Mouse (Mus musculus) left cerebral cortex, postnatal 10 days (tissue): ENCODE data around the gene B3gnt7. TPM values are rescaled to one million over a fixed set of nuclear protein-coding genes. Genes with fewer than 3 reads are reported as not detected.
"Not testable (repeated sequence)": the region's sequence is repeated elsewhere in the genome, so short reads cannot be mapped to it uniquely, and the experiment has no call there.

Source experiments
- DNase-seq, 2 experiments: peaks; one replicate each; pipeline ENCODE4 v3.0.0; 2021 to 2022; ENCODE audit warnings: low spot score in 2 of 2, mixed read lengths in 1 of 2; ENCODE audit errors: extremely low spot score in 1 of 2
- intact Hi-C: fragments of 180-260 bp; cut with DNase I; formaldehyde crosslinking; loops from one replicate; pipeline ENCODE4 v1.15.1; 2025
- microRNA-seq: library from miRNA; unstranded; fragments of <30 nt; microRNA quantifications from one replicate; pipeline ENCODE4 v1.2.0, GENCODE M21; 2022
- total RNA-seq, 2 experiments: library from RNA; stranded (reverse); gene quantifications; 2 replicates each; pipeline ENCODE4 v1.2.3; 2021

The B3gnt7 gene
- total RNA-seq, 2 experiments from 2014 or later = 2.4 to 3.1 TPM

DNA sequence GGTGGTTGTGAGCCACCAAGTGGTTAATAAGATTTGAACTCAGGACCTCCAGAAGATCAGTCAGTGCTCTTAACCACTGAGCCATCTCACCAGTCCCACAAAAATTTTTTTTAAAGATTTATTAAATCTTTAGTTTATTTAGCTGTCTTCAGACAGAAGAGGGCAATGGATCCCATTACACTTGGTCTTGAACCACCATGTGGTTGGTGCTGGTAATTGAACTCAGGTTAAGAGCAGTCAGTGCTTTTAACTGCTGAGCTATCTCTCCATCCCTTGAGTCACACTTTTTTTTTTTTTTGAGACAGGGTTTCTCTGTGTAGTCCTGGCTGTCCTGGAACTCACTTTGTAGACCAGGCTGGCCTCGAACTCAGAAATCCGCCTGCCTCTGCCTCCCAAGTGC lies 38.5 kb downstream of the B3gnt7 start:
- DNase-seq, intact Hi-C loops: not testable (repeated sequence)

DNA sequence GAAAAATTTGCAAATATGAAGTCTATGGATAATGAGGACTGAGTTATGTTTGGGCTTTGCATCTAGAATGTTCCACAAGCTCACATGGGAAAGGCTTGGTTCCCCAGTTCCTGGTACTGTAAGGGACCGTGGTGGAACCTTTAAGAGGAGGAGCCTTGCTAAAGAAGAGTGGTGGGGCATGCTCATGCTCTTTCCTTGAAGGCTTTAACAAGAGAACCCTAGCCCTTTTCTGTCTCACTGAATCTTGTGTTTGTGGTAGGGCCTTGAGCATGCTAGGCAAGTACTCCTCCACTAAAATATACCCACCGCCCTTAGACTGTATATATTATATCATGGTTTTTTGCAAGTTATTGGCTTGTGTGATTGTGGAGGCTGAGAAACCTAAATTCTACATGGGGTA lies 39.7 kb downstream of the B3gnt7 start:
- no peak for DNase-seq
- intact Hi-C loops = no loop called here

- intact Hi-C loops = no loop called here
- no peak for DNase-seq
These were observed 40.5 kb downstream of the B3gnt7 start for GRCm38 (mm10) chr1:86343087-86343645.

DNA sequence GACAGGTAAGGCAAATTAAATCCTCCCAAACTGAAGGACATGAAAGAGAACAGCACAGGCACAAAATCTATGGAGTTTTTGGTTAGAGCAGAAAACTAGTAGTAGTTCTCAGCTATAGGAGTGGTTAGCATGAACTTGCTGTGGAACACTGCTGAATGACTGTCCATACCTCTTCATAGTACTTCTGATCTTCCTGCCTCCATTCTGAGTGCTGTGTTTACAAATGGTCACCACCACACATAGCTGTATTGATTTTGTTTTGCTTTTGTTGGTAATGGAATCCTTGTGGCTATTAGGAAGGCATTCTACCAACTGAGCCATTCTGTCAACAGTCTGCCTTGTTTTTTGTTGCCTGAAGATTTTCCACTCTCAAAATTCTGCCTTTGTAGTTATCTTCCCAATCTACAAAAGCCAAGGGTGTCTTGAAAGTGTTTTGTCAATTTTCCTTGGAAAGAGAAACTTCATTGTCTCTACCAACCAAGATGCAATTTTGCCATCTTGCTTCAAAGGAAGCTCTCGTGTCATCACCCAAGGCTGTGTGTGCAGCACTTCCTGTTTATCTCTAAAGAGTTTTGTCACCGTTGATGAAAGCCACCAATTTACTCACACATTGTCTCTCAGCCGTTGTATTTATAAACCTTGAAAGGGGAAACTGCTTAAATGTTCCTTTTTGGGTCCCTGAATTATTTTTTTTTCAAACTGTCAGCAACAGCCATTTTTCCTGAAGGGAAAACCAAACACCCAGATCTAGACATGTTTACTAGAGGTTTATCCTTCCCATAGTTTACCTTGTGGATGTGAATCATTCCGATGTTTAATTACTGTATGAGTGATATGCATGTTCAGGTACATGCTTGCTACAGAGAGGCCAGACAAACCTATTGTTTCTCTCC lies 41.6 kb downstream of the B3gnt7 start:
- no peak for DNase-seq
- intact Hi-C loops = no loop called here

- no peak for DNase-seq
- intact Hi-C loops = no loop called here
These were observed 42.4 kb downstream of the B3gnt7 start for GRCm38 (mm10) chr1:86345069-86345468.

DNA sequence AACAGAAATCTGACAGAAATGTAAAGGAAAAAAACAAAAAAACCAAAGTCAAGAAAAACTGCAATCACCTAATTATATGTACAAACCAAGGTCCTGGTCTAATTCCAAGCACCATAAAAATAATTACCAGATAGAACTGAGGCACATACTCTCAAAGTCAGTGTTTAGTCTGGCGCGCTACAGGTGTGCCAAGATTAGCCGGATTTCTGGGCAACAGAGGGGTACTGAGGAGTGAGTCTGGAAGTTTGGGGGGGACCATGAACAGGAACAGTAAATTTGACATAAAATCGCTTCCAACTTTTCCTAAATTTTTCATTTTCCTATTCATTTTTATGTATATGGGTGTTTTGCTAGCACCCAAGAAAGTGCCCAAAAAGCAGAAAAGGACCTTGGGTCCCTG lies 43.3 kb downstream of the B3gnt7 start:
- DNase-seq = no peak
- intact Hi-C loops = no loop called here

DNA sequence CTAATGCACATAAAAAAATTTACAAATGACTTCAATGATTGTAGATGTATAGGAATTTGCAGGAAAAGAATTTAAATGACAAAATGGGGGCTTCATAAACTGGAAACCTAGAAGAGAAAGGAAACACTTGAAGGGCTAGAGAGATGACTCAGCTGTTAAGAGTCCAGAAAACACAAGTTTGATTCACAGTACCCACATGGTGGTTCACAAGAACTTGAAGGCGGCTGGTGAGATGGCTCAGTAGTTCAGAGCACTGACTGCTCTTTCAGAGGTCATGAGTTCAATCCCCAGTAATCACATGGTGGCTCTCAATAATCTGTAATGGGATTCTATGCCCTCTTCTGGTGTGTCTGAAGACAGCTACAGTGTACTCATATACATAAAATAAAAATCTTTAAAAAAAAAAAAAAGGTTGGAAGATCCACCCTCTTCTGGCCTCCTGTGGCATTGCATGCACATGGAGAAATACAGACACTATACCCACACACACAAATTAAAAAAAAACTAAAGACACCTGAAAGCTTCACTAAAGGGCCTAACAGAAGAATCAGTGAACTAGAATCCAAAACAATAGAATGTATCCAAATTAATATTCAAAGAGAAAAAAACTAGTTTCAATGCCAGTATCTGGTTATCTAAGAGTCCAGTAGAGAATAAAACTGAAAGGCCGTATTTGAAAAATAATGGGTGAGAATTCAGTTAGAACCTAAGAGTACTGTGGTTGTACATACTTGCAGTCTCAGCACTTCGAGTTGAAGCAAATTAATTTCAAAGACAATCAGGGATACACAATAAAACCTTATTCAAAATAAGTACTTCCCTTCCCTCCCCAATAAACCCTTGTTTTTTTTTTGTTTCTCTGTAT lies 44.5 kb downstream of the B3gnt7 start:
- DNase-seq = no peak
- intact Hi-C loops = no loop called here

DNA sequence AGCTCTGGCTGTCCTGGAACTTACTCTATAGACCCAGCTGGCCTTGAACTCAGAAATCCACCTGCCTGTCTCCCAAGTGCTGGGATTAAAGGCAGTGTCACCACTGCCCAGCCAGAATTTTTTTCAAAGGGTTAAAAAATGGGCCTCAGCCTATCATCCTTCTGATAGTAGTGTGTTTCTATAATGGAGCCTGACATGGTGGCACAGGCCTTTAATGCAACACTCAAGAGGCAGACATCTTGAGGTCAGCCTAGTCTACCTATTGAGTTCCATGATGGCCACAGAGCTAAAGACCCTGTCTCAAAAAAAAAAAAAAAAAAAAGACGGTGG lies 45.0 kb downstream of the B3gnt7 start:
- intact Hi-C loops = no loop called here
- no peak for DNase-seq

- no peak for DNase-seq
- intact Hi-C loops = no loop called here
These were observed 45.5 kb downstream of the B3gnt7 start for GRCm38 (mm10) chr1:86348083-86348482.

DNA sequence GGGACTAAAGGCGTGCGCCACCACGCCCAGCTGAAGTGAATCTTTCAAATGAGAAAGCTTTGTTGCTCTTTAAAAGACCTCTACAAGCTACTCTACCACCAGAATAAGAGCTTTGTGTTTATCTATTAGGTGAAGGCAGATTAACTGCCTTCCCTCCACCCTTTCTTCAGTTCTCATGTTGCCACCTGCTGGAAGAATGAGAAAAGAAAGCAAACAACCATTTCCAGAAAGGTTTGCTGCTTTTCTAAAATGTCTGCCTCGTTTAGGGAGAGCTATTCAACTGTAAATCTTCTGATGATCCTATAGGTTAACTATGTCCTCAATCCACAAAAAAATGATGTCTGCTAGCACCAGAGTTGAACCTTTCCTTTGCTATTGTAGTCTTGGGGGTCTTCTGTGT lies 46.2 kb downstream of the B3gnt7 start:
- no peak for DNase-seq
- intact Hi-C loops = no loop called here

DNA sequence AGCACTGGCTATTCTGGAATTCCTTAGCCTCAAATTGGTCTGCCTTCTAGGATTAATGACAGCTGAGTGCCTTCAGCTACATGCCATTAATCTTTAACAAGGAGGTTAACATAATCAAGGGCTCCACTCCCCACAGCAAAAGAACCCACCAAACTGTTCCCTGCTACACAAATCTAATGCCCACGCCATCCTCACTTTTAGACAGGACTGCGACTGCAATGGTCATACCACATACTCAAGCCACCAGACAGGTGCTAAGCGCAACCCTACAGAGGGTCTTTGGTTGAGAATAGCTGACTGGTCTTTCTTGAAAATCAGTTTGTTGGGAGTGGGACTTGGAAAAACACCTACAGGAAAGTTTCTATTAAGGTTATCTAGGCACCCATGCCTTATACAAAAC lies 46.6 kb downstream of the B3gnt7 start:
- intact Hi-C loops = no loop called here

DNA sequence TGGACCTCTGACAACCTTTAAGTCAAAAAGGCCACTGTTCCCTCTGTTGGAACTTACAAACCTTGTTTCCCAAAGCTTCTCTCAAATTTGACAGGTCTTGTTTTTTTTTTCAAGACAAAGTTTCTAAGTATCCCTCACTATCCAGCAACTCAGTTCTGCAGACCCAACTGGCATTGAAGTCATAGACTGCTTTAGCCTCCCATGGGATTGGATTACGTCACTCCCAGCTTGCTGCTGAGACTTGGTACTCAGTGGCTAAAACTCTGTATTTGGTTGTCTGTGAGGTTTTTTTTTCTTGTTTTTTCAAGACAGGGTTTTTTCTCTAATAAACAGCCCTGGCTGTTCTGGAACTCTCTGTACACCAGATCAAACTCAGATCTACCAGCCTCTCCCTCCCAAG lies 47.1 kb downstream of the B3gnt7 start:
- intact Hi-C loops = loop anchor here (5.0 kb wide), 1 partner anchor 142 kb away; no protein-coding TSS in a partner anchor
- no peak for DNase-seq

More for the DNA sequence above, 46.6 kb downstream of the B3gnt7 start:
- no peak for DNase-seq

DNA sequence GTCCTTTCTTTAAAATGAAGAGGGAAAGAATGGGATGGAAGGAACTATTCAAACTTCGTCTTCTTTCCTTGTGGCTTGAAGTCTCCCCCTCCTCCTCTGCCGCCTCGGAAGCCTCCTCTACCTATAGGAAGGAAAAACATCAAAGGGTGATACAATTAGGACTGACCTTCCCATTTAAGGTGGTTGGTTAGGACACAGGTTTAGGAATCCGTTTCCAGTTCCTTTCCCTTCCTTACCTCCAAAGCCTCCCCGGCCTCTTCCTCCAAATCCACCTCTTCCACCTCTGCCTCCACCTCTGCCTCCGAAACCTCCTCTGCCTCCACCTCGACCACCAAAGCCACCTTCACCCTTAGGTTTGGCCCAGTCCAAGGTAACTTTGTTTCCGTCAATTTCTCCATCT lies 47.9 kb downstream of the B3gnt7 start:
- DNase-seq = no peak
- intact Hi-C loops = loop anchor here (5.0 kb wide), 1 partner anchor 143 kb away; no protein-coding TSS in a partner anchor

DNA sequence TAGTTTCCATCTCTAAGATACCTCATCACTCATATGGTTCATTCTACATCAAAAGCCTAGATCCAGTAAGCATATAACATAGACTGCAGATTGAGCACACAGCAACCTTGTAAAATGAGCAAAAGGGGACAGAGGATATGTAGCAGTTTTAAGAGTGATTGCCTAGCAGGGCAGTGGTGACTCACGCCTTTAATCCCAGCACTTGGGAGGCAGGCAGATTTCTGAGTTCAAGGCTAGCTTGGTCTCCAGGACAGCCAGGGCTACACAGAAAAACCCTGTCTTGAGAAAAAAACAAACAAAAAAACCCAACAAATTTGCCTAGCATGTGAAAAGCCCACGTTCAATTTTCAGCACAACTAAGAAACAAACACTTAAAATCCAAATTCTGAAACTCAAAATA lies 51.6 kb downstream of the B3gnt7 start:
- intact Hi-C loops = loop anchor here (5.0 kb wide), 1 partner anchor 147 kb away; no protein-coding TSS in a partner anchor
- no peak for DNase-seq

Small RNA genes within 50 kb of the gene (microRNA-seq; reads per million reads assigned to microRNA genes)
- 94.0 reads per million, percentile 56 among the genes with 10 or more reads in this experiment for gene mmu-mir-3535

Other genes starting within 250 kb of the B3gnt7 start
- gene Psmd1, start 238.4 kb upstream of the B3gnt7 start, total RNA-seq = 100 to 1,000 TPM; 126 to 127 TPM
- gene Htr2b, start 190.9 kb upstream of the B3gnt7 start, total RNA-seq = under 1 TPM in 1 of 2 experiments, not detected in 1; 0.36 TPM
- 1 to 10 TPM in 1 of 2 experiments, not detected in 1; 6.5 TPM for gene Gm21972, start 169.2 kb upstream of the B3gnt7 start, total RNA-seq
- gene Armc9, start 148.1 kb upstream of the B3gnt7 start, total RNA-seq = 10 to 100 TPM; 40.7 to 45.7 TPM
- gene Ncl, start 56.6 kb downstream of the B3gnt7 start, total RNA-seq = 100 to 1,000 TPM; 177 to 184 TPM
- under 1 TPM in 1 of 2 experiments, not detected in 1; 0.63 TPM for gene Nmur1, start 123.4 kb downstream of the B3gnt7 start, total RNA-seq
- gene Tex44, start 123.5 kb downstream of the B3gnt7 start, total RNA-seq = not detected
- 100 to 1,000 TPM; 438 to 477 TPM for gene Ptma, start 223.9 kb downstream of the B3gnt7 start, total RNA-seq